Mouse (Mus musculus) forebrain, embryonic 14.5 days (tissue): ENCODE measurements at regions not wholly inside any gene's neighbourhood (a gene's known extent, or its start where the extent isn't known, plus 50 kb on each side); places are given as distances from the start of the nearest gene placed in this dataset.

Source experiments
- ATAC-seq: fragments of 200-750 bp; cut with Nextera tagmentation; 2 replicates; pipeline ENCODE4 v1.8.0; 2017; ENCODE audit warnings: mild to moderate bottlenecking, moderate library complexity
- DNase-seq: peaks from one replicate; pipeline ENCODE4 v3.0.0-alpha.2; 2015; ENCODE audit warnings: low spot score
- H3K27ac ChIP-seq: fragments of 300-500 bp; sonication (generic); 2 replicates; pipeline ENCODE4 v1.5.1; 2014; ENCODE audit warnings: low read depth, mild to moderate bottlenecking, control low read depth, low read length, moderate library complexity
- H3K27me3 ChIP-seq: fragments of 300-500 bp; sonication (generic); replicated peaks from 2 replicates; pipeline ENCODE4 v1.6.1; 2014; ENCODE audit warnings: low read length, control low read depth, mixed read lengths; ENCODE audit not compliant: control insufficient read depth, insufficient read depth
- H3K36me3 ChIP-seq: fragments of 300-500 bp; sonication (generic); 2 replicates; pipeline ENCODE4 v1.6.1; 2014; ENCODE audit warnings: low read length, control low read depth; ENCODE audit not compliant: control insufficient read depth, insufficient read depth
- H3K4me1 ChIP-seq: fragments of 300-500 bp; sonication (generic); 2 replicates; pipeline ENCODE4 v1.6.1; 2014; ENCODE audit warnings: antibody characterized with exemption, low read length, control low read depth; ENCODE audit not compliant: control insufficient read depth, insufficient read depth
- H3K4me2 ChIP-seq: fragments of 300-500 bp; sonication (generic); 2 replicates; pipeline ENCODE4 v1.6.1; 2014; ENCODE audit warnings: mild to moderate bottlenecking, control low read depth, low read length
- H3K4me3 ChIP-seq: fragments of 300-500 bp; sonication (generic); 2 replicates; pipeline ENCODE4 v1.5.1; 2014; ENCODE audit warnings: low read depth, low read length, control low read depth
- H3K9ac ChIP-seq: fragments of 300-500 bp; sonication (generic); 2 replicates; pipeline ENCODE4 v1.6.1; 2014; ENCODE audit warnings: mild to moderate bottlenecking, low read length, control low read depth, moderate library complexity
- H3K9me3 ChIP-seq: fragments of 300-500 bp; sonication (generic); replicated peaks from 2 replicates; pipeline ENCODE4 v1.6.1; 2016; ENCODE audit warnings: low read length, control low read depth, mixed read lengths; ENCODE audit not compliant: control insufficient read depth
- WGBS: fragments of 180-500 bp; shearing (Covaris S2); extraction: QIAGEN DNeasy Blood & Tissue Kit; methylation state at CpG from one replicate; pipeline ENCODE4 v1.1.7; 2014; 5-methylcytosine and 5-hydroxymethylcytosine counted together

- Histone ChIP-seq H3K27me3 (no peaks in the 10 kb centered on the region), H3K4me3 (no peak overlapping the region), H3K4me2 (no peak overlapping the region), H3K27ac (no peak overlapping the region), H3K4me1 (no peaks in the 10 kb centered on the region), H3K36me3 (no peaks in the 10 kb centered on the region), H3K9ac (no peak overlapping the region), H3K9me3 (no peaks in the 10 kb centered on the region)
- DNase-seq (no peak), ATAC-seq (no peak)
- WGBS, result 94% methylated on average over 1 of the region's 1 CpGs
Measured at GRCm38 (mm10) chr2:133181216-133181615, 235.5 kb upstream of the Fermt1 start.

- Histone ChIP-seq H3K9me3 (no peaks in the 10 kb centered on the region), H3K27ac (no peak overlapping the region), H3K9ac (no peak overlapping the region), H3K27me3 (no peaks in the 10 kb centered on the region), H3K4me3 (no peak overlapping the region), H3K36me3 (no peaks in the 10 kb centered on the region), H3K4me2 (no peak overlapping the region), H3K4me1 (no peaks in the 10 kb centered on the region)
- ATAC-seq, result no peak
- no peak for DNase-seq
- WGBS, result 69% methylated on average over 4 of the region's 4 CpGs
Measured at GRCm38 (mm10) chr2:133182920-133183319, 237.2 kb upstream of the Fermt1 start.

GRCm38 (mm10) chr2:133204295-133204866, 258.7 kb upstream of the Fermt1 start:
- Histone ChIP-seq H3K36me3 (no peaks in the 10 kb centered on the region), H3K9me3 (no peaks in the 10 kb centered on the region), H3K9ac (no peak overlapping the region), H3K27me3 (no peaks in the 10 kb centered on the region), H3K27ac (no peak overlapping the region), H3K4me1 (no peaks in the 10 kb centered on the region), H3K4me3 (no peak overlapping the region), H3K4me2 (no peak overlapping the region)
- peak; percentile 32 for DNase-seq
- 27% methylated on average over 5 of the region's 5 CpGs for WGBS
- peak; percentile 42; the same call in 1 of the 2 replicates for ATAC-seq

- DNase-seq, result no peak
Measured at GRCm38 (mm10) chr2:133208498-133208897, 262.8 kb upstream of the Fermt1 start.

GRCm38 (mm10) chr2:133221762-133222556, 276.3 kb upstream of the Fermt1 start:
- Histone ChIP-seq H3K4me3 (no peak overlapping the region), H3K4me1 (no peaks in the 10 kb centered on the region), H3K4me2 (no peak overlapping the region), H3K27ac (no peak overlapping the region), H3K27me3 (no peaks in the 10 kb centered on the region), H3K9me3 (no peaks in the 10 kb centered on the region), H3K36me3 (no peaks in the 10 kb centered on the region), H3K9ac (no peak overlapping the region)
- no peak for DNase-seq
- 62% methylated on average over 4 of the region's 4 CpGs for WGBS
- ATAC-seq, result no peak

More at GRCm38 (mm10) chr2:133208498-133208897, 262.8 kb upstream of the Fermt1 start:
- Histone ChIP-seq H3K4me3 (no peak overlapping the region), H3K27me3 (no peaks in the 10 kb centered on the region), H3K27ac (no peak overlapping the region), H3K9me3 (no peaks in the 10 kb centered on the region), H3K36me3 (no peaks in the 10 kb centered on the region), H3K4me1 (no peaks in the 10 kb centered on the region), H3K9ac (no peak overlapping the region), H3K4me2 (no peak overlapping the region)
- ATAC-seq, result no peak
- 87% methylated on average over 4 of the region's 4 CpGs for WGBS

GRCm38 (mm10) chr2:133235175-133235920, 289.6 kb upstream of the Fermt1 start:
- no peak overlapping the region for H3K9ac ChIP-seq
- H3K36me3 ChIP-seq, result no peaks in the 10 kb centered on the region
- H3K27me3 ChIP-seq, result no peaks in the 10 kb centered on the region
- DNase-seq (no peak), ATAC-seq (no peak)
- no peak overlapping the region for H3K4me3 ChIP-seq
- WGBS, result 86% methylated on average over 4 of the region's 4 CpGs
- no peaks in the 10 kb centered on the region for H3K9me3 ChIP-seq
- no peaks in the 10 kb centered on the region for H3K4me1 ChIP-seq
- no peak overlapping the region for H3K4me2 ChIP-seq
- no peak overlapping the region for H3K27ac ChIP-seq

GRCm38 (mm10) chr2:133252131-133252530, 299.8 kb upstream of the Bmp2 start:
- no peak for ATAC-seq
- 77% methylated on average over 2 of the region's 2 CpGs for WGBS

GRCm38 (mm10) chr2:133274424-133274823, 277.5 kb upstream of the Bmp2 start:
- Histone ChIP-seq H3K9ac (no peak overlapping the region), H3K27me3 (no peaks in the 10 kb centered on the region), H3K4me2 (no peak overlapping the region), H3K4me1 (no peaks in the 10 kb centered on the region), H3K4me3 (no peak overlapping the region), H3K36me3 (no peaks in the 10 kb centered on the region), H3K9me3 (no peaks in the 10 kb centered on the region), H3K27ac (no peak overlapping the region)
- ATAC-seq, result no peak
- 63% methylated on average over 4 of the region's 4 CpGs for WGBS
- DNase-seq, result peak; percentile 10

More at GRCm38 (mm10) chr2:133252131-133252530, 299.8 kb upstream of the Bmp2 start:
- Histone ChIP-seq H3K4me1 (no peaks in the 10 kb centered on the region), H3K4me2 (no peak overlapping the region), H3K4me3 (no peak overlapping the region), H3K27me3 (no peaks in the 10 kb centered on the region), H3K27ac (no peak overlapping the region), H3K9me3 (no peaks in the 10 kb centered on the region), H3K36me3 (no peaks in the 10 kb centered on the region), H3K9ac (no peak overlapping the region)
- no peak for DNase-seq
